Mouse (Mus musculus): ENCODE results near the gene Trio. TPM values are rescaled to one million over a fixed set of nuclear protein-coding genes. Genes with fewer than 3 reads are reported as not detected.

Gene Trio
- polyA plus RNA-seq, 1 experiment from 2014 or later, result 52.8 TPM

GRCm38 (mm10) chr15:27883881-27884280 is 141.8 kb downstream of the Trio start:
- H3K36me3 ChIP-seq, result peaks cover 42% of the 10 kb centered on the region
- H3K9ac ChIP-seq, result no peak overlapping the region
- 77% methylated on average over 3 of the region's 3 CpGs for WGBS

DNA sequence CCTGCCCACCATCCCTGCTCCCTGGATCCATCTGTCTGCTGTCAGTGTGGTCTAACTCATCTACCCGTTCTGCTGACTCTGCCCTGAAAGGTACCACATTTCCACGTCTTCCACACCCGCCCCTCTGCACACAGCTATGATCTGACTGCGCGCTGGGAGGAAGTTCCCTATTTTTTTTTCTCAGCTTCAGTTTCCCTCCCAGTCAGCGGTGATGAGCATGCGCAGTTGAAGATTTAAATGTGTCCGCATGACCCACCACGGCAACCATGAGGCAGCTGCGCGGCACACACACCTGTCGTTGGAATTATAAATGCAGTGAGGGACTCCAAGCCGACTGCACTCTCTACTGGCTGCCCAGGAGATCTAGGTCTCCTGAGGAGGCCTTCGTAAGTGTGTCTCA is 142.8 kb downstream of the Trio start:
- Histone ChIP-seq H3K36me3 (peaks cover 40% of the 10 kb centered on the region), H3K27me3 (no peaks in the 10 kb centered on the region), H3K9me3 (no peaks in the 10 kb centered on the region), H3K4me1 (peaks cover 12% of the 10 kb centered on the region; the same call in 1 of the 2 replicates), H3K4me3 (no peak overlapping the region), H3K27ac (no peak overlapping the region), H3K9ac (no peak overlapping the region), H3K4me2 (no peak overlapping the region)
- ATAC-seq (ENCODE audit: insufficient number of reproducible peaks, low FRiP score, low TSS enrichment, low read depth), result no peak
- 87% methylated on average over 14 of the region's 14 CpGs for WGBS

More at GRCm38 (mm10) chr15:27883881-27884280, 141.8 kb downstream of the Trio start:
- H3K27me3 ChIP-seq, result no peaks in the 10 kb centered on the region
- peaks cover 12% of the 10 kb centered on the region; the same call in 1 of the 2 replicates for H3K4me1 ChIP-seq
- no peak overlapping the region for H3K27ac ChIP-seq
- ATAC-seq (ENCODE audit: insufficient number of reproducible peaks, low FRiP score, low TSS enrichment, low read depth), result no peak
- no peak overlapping the region for H3K4me3 ChIP-seq
- H3K9me3 ChIP-seq, result no peaks in the 10 kb centered on the region
- no peak overlapping the region for H3K4me2 ChIP-seq

DNA sequence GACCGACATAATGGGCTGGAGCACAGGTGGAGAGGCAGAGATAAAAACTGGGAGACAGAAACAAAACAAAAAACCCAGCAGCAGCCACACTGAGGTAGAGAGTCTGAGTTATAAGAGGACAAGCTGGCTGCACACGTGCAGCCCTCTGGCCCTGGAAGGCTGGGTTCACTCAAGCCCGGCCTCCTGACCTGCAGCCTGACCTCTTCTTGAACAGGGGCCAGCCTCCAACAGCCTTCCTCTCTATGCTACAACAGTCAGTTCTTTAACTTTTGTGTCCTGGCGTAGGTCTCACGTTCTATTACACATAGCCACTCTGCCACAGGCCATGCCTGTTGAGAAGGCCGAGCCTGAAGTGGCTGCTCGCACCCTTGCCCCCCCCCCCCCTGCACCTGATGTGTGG is 147.8 kb downstream of the Trio start:
- 73% methylated on average over 7 of the region's 7 CpGs for WGBS
- H3K27me3 ChIP-seq, result no peaks in the 10 kb centered on the region

GRCm38 (mm10) chr15:27876327-27876726 is 149.3 kb downstream of the Trio start:
- H3K4me3 ChIP-seq, result no peak overlapping the region

More for the DNA sequence above, 147.8 kb downstream of the Trio start:
- no peak overlapping the region for H3K4me2 ChIP-seq
- H3K27ac ChIP-seq, result no peak overlapping the region
- no peak overlapping the region for H3K4me3 ChIP-seq
- H3K9ac ChIP-seq, result no peak overlapping the region
- H3K4me1 ChIP-seq, result 0 out of 2 replicates have a peak, but pooled peaks cover 4% of the 10 kb centered on the region
- H3K36me3 ChIP-seq, result peaks cover 50% of the 10 kb centered on the region
- no peaks in the 10 kb centered on the region for H3K9me3 ChIP-seq
- no peak for ATAC-seq (ENCODE audit: insufficient number of reproducible peaks, low FRiP score, low TSS enrichment, low read depth)

DNA sequence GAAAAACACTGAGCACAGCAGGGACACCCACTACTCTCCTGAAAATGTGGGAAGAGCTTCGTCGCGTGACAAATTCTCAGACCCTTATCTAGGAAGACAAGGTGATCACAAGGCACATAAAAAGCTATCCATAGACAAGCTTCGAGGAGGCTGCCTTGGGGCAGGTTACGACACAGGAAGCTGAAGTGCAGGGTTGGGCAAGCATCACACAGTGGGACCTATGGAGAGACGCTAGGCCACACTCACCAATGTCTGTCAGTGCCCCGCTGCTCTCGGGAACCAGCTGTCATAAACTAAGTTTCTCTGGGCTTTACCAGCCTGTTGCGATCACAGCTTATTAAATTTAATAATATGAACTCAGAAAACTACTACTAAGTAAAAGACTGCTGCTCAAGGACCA is 149.9 kb downstream of the Trio start:
- no peaks in the 10 kb centered on the region for H3K27me3 ChIP-seq
- H3K27ac ChIP-seq, result no peak overlapping the region
- H3K4me3 ChIP-seq, result no peak overlapping the region
- no peaks in the 10 kb centered on the region for H3K9me3 ChIP-seq
- no peak for ATAC-seq (ENCODE audit: insufficient number of reproducible peaks, low FRiP score, low TSS enrichment, low read depth)
- no peak overlapping the region for H3K9ac ChIP-seq
- no peak overlapping the region for H3K4me2 ChIP-seq
- H3K36me3 ChIP-seq, result peaks cover 60% of the 10 kb centered on the region
- WGBS, result 82% methylated on average over 9 of the region's 9 CpGs
- 0 out of 2 replicates have a peak, but pooled peaks cover 4% of the 10 kb centered on the region for H3K4me1 ChIP-seq

More at GRCm38 (mm10) chr15:27876327-27876726, 149.3 kb downstream of the Trio start:
- peaks cover 59% of the 10 kb centered on the region for H3K36me3 ChIP-seq
- H3K4me2 ChIP-seq, result no peak overlapping the region
- H3K27me3 ChIP-seq, result no peaks in the 10 kb centered on the region
- 0 out of 2 replicates have a peak, but pooled peaks cover 4% of the 10 kb centered on the region for H3K4me1 ChIP-seq
- ATAC-seq (ENCODE audit: insufficient number of reproducible peaks, low FRiP score, low TSS enrichment, low read depth), result no peak
- H3K27ac ChIP-seq, result no peak overlapping the region
- no peak overlapping the region for H3K9ac ChIP-seq
- WGBS, result 75% methylated on average over 10 of the region's 10 CpGs
- no peaks in the 10 kb centered on the region for H3K9me3 ChIP-seq

GRCm38 (mm10) chr15:27873747-27874320 is 151.8 kb downstream of the Trio start:
- Histone ChIP-seq H3K4me3 (no peak overlapping the region), H3K4me2 (no peak overlapping the region), H3K9me3 (no peaks in the 10 kb centered on the region), H3K27ac (no peak overlapping the region), H3K36me3 (peaks cover 56% of the 10 kb centered on the region), H3K4me1 (0 out of 2 replicates have a peak, but pooled peaks cover 4% of the 10 kb centered on the region), H3K27me3 (no peaks in the 10 kb centered on the region), H3K9ac (no peak overlapping the region)
- WGBS, result 91% methylated on average over 16 of the region's 16 CpGs
- no peak for ATAC-seq (ENCODE audit: insufficient number of reproducible peaks, low FRiP score, low TSS enrichment, low read depth)

GRCm38 (mm10) chr15:27872286-27872685 is 153.4 kb downstream of the Trio start:
- H3K36me3 ChIP-seq, result peaks cover 49% of the 10 kb centered on the region

GRCm38 (mm10) chr15:27871708-27872107 is 153.9 kb downstream of the Trio start:
- Histone ChIP-seq H3K36me3 (peaks cover 46% of the 10 kb centered on the region), H3K27ac (no peak overlapping the region), H3K4me3 (no peak overlapping the region), H3K4me1 (0 out of 2 replicates have a peak, but pooled peaks cover 4% of the 10 kb centered on the region), H3K9ac (no peak overlapping the region), H3K27me3 (no peaks in the 10 kb centered on the region), H3K9me3 (no peaks in the 10 kb centered on the region), H3K4me2 (no peak overlapping the region)
- WGBS, result 80% methylated on average over 10 of the region's 10 CpGs
- no peak for ATAC-seq (ENCODE audit: insufficient number of reproducible peaks, low FRiP score, low TSS enrichment, low read depth)

More at GRCm38 (mm10) chr15:27872286-27872685, 153.4 kb downstream of the Trio start:
- Histone ChIP-seq H3K9ac (no peak overlapping the region), H3K4me1 (0 out of 2 replicates have a peak, but pooled peaks cover 4% of the 10 kb centered on the region), H3K4me2 (no peak overlapping the region), H3K27ac (no peak overlapping the region), H3K27me3 (no peaks in the 10 kb centered on the region), H3K9me3 (no peaks in the 10 kb centered on the region), H3K4me3 (no peak overlapping the region)
- 66% methylated on average over 2 of the region's 2 CpGs for WGBS
- no peak for ATAC-seq (ENCODE audit: insufficient number of reproducible peaks, low FRiP score, low TSS enrichment, low read depth)

DNA sequence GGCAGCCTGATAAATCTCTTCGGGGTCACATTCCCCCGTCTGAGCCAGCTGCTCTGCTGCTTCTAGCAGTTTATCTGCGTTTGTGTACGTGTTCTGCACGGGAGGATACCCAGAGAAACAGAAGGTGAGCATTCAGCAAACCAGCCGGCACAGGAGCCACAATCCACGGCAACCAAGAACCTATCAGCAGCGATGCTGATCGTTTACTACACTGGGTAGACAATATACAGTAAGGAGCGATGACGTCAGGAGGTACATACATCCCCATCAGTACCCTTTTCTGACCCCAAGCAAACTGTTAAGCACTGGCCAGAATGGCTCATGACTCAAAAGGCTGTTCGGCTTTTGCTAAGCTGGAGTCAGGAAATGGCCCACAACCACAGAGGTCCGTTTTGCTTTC is 154.4 kb downstream of the Trio start:
- ATAC-seq (ENCODE audit: insufficient number of reproducible peaks, low FRiP score, low TSS enrichment, low read depth), result no peak
- Histone ChIP-seq H3K27me3 (no peaks in the 10 kb centered on the region), H3K36me3 (peaks cover 46% of the 10 kb centered on the region), H3K4me2 (no peak overlapping the region), H3K9ac (no peak overlapping the region), H3K9me3 (no peaks in the 10 kb centered on the region), H3K27ac (no peak overlapping the region), H3K4me3 (no peak overlapping the region), H3K4me1 (no peaks in the 10 kb centered on the region)
- 87% methylated on average over 13 of the region's 13 CpGs for WGBS

DNA sequence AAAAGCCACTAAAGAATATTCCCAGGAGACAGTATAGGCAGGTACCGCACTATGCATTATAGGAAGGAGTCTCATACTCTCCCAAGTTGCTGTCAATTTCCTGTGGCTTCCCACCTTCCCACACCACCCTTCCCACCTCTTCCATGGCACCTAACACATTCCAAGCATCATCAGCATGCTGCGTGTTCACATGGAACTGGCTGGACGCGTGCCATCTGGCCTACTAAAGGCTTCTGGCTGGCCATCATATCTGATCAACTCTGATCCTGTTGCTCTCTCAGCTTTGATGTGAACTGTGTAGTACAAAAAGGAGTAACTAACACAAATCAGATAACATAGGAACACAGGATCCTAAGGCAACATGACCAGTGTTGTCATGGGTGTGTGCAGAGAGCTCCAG is 156.6 kb downstream of the Trio start:
- H3K4me1 ChIP-seq, result 0 out of 2 replicates have a peak, but pooled peaks cover 2% of the 10 kb centered on the region
- no peak overlapping the region for H3K9ac ChIP-seq
- H3K36me3 ChIP-seq, result peaks cover 48% of the 10 kb centered on the region
- no peak overlapping the region for H3K4me3 ChIP-seq
- ATAC-seq (ENCODE audit: insufficient number of reproducible peaks, low FRiP score, low TSS enrichment, low read depth), result no peak
- no peak overlapping the region for H3K4me2 ChIP-seq
- no peaks in the 10 kb centered on the region for H3K9me3 ChIP-seq
- H3K27me3 ChIP-seq, result no peaks in the 10 kb centered on the region
- WGBS, result 83% methylated on average over 4 of the region's 4 CpGs
- H3K27ac ChIP-seq, result no peak overlapping the region

DNA sequence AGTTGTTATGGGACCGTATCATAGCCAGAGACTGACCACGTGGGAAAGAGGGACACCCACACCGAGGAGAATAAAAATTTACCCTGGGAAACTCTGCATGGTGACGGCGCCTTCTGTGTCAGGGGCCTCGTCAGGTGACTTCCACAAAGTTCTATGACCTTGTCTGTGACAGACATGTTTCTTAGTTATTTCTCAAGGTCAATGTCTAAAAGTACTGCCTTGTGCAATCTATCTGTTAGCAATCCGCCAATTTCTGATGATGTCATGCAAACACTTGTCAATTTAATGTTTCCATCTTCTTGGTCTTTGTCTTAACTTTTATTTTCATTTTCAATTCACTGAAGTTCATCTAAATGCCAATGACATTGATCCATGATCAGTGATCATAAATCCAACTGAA is 157.8 kb downstream of the Trio start:
- no peaks in the 10 kb centered on the region for H3K27me3 ChIP-seq
- ATAC-seq (ENCODE audit: insufficient number of reproducible peaks, low FRiP score, low TSS enrichment, low read depth), result no peak
- no peaks in the 10 kb centered on the region for H3K9me3 ChIP-seq
- no peak overlapping the region for H3K9ac ChIP-seq
- H3K4me1 ChIP-seq, result 0 out of 2 replicates have a peak, but pooled peaks cover 2% of the 10 kb centered on the region
- 91% methylated on average over 7 of the region's 7 CpGs for WGBS
- peaks cover 39% of the 10 kb centered on the region for H3K36me3 ChIP-seq
- no peak overlapping the region for H3K4me3 ChIP-seq
- no peak overlapping the region for H3K27ac ChIP-seq
- no peak overlapping the region for H3K4me2 ChIP-seq

DNA sequence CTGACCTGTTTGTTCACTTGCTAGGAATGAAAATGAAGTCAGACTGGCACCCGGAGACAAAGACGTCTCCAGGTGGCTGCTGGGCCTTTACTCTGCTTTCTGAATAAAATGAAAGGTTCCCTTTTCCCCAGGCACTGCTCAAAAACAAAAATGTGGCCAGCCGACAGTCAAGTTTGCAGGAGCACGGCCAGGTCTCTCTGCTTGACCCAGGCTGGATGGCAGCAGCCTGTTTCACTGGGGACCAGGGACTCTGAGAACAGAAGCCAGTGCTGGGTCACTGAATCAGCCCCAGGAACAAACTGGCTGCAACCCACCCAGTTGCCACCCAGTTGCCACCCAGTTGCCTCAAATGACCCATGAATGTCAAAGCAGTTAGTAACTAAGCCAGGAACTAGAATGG is 159.2 kb downstream of the Trio start:
- Histone ChIP-seq H3K36me3 (peaks cover 37% of the 10 kb centered on the region), H3K4me2 (no peak overlapping the region), H3K27me3 (no peaks in the 10 kb centered on the region), H3K27ac (peak overlapping the region; percentile 43; the same call in 1 of the 2 replicates), H3K4me1 (0 out of 2 replicates have a peak, but pooled peaks cover 2% of the 10 kb centered on the region), H3K9me3 (no peaks in the 10 kb centered on the region), H3K9ac (no peak overlapping the region), H3K4me3 (no peak overlapping the region)
- no peak for ATAC-seq (ENCODE audit: insufficient number of reproducible peaks, low FRiP score, low TSS enrichment, low read depth)
- 59% methylated on average over 4 of the region's 4 CpGs for WGBS
